Mouse (Mus musculus) heart, postnatal 10 days (tissue): ENCODE data around the gene Cgas. TPM values are rescaled to one million over a fixed set of nuclear protein-coding genes. Genes with fewer than 3 reads are reported as not detected.

ENCODE experiments used
- DNase-seq, 2 experiments: peaks; one replicate each; pipeline ENCODE4 v3.0.0; 2021
- intact Hi-C: fragments of 180-260 bp; cut with DNase I; formaldehyde crosslinking; loops from one replicate; pipeline ENCODE4 v1.15.1; 2025
- total RNA-seq, 2 experiments: library from RNA; stranded (reverse); gene quantifications; 2 replicates each; pipeline ENCODE4 v1.2.3; 2021

Gene Cgas
- total RNA-seq, 2 experiments from 2014 or later, result 0.96 to 1.1 TPM

DNA sequence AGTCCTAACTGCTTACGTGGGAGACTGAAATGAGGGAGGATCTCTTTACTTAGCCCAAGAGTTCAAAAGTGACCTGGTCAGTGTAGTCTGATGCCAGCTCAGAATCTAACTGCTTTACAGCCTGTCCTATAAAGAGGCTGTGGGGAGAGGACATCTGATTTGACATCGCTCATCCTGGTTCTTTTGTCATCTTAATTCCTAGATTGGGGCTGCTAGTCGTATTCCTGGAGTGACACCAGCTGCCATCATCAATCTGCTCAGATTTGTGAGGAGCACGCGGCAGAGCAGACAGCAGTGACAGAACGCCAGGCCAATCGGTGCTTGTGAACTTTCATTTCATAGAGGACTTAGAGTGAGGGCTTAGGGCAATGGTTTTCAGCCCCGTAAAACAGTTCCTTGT, 30.6 kb upstream of the Cgas start:
- intact Hi-C loops, result no loop called here
- DNase-seq, result no peak

- DNase-seq, result no peak
- intact Hi-C loops, result no loop called here
These were observed 22.7 kb upstream of the Cgas start for GRCm38 (mm10) chr9:78465725-78466124.

- intact Hi-C loops, result no loop called here
- no peak for DNase-seq
These were observed 20.3 kb upstream of the Cgas start for GRCm38 (mm10) chr9:78463337-78463736.

- intact Hi-C loops, result no loop called here
- no peak for DNase-seq
These were observed 14.0 kb upstream of the Cgas start for GRCm38 (mm10) chr9:78457026-78457425.

- peak in 1 of 2 experiments; percentile 32 for DNase-seq
These were observed 8.3 kb upstream of the Cgas start for GRCm38 (mm10) chr9:78451382-78451781.

GRCm38 (mm10) chr9:78450404-78450803, 7.4 kb upstream of the Cgas start:
- DNase-seq, result no peak
- intact Hi-C loops, result no loop called here

More at GRCm38 (mm10) chr9:78451382-78451781, 8.3 kb upstream of the Cgas start:
- intact Hi-C loops, result no loop called here

GRCm38 (mm10) chr9:78447973-78448873, 5.2 kb upstream of the Cgas start, which contains the start of the genes Mto1 and Gm17324:
Mto1 (plus strand) TSS chr9:78448208.
Gm17324 (minus strand) TSS chr9:78448786.
- peak; percentile 93 to 94 for DNase-seq
- intact Hi-C loops, result loop anchor here (1.0 kb wide), 1 partner anchor 33 kb away; no protein-coding TSS in a partner anchor

DNA sequence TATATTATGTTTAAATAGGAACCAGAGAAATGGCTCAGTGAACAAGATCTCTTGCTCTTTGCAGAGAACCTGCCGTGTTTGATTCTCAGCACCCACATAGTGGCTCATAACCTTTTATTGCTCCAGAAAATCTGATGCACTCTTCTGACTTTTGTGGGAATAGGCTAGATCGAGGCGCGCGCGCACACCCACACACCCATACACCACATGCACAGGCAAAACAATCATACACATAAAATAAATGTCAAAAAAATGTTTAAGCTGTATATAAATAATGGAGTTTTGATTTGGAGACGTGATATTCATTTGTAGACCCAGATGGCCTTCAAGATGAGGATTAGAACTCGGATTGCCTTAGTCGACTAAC, 4.6 kb upstream of the Cgas start:
- DNase-seq, result no peak
- intact Hi-C loops, result no loop called here

DNA sequence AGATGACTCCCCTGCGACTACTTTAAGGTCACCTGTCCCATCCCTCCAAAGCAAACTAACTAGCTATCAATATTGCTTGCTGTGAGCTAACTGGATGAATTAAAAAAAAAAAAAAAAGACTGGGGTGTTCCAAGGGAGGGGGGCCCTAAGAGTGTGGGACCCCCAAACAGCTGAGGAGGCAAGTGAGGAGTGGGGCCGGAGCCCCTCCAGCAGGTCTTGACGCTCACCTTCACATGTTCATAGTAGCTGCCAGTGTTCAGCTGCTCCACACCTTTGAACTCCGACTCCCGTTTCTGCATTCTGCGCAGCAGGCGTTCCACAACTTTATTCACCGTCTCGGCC, 829 bp downstream of the Cgas start:
- intact Hi-C loops, result no loop called here
- DNase-seq, result no peak

GRCm38 (mm10) chr9:78439426-78439825, 3.6 kb downstream of the Cgas start:
- DNase-seq, result no peak
- intact Hi-C loops, result no loop called here

- intact Hi-C loops, result no loop called here
- no peak for DNase-seq
These were observed 10.6 kb downstream of the Cgas start for GRCm38 (mm10) chr9:78432471-78432870.

GRCm38 (mm10) chr9:78430486-78430885, 12.6 kb downstream of the Cgas start:
- intact Hi-C loops, result no loop called here
- no peak for DNase-seq

GRCm38 (mm10) chr9:78429551-78429950, 13.5 kb downstream of the Cgas start:
- intact Hi-C loops, result no loop called here
- DNase-seq, result no peak

DNA sequence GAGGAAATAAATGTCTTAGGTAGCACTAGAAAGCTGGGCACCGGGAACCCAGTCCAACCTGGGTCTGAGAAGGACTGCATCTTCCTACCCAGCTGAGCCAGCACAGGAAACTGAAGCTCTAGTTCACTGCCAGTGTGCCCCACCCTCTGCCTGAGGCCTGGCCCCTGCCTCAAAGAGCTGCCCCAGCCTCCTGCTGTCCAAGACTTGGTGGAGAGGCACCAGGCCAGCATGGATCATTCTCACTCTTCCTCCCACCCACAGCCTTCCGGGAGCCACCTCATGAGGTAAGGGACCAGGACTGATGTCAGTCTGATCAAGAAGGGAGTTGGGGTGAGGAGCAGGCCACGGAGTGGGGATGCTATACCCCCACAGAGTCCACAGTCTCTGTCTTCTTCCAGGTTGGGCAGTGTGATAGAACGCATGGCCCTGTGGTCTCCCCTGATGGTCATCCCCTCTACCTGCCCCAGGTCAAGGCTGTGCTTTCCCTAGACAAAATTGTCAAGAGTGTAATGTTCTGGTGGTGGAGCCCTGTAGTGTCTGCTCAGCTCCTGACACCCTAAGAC, 14.1 kb downstream of the Cgas start:
- intact Hi-C loops, result no loop called here
- DNase-seq, result no peak

GRCm38 (mm10) chr9:78428185-78428584, 14.9 kb downstream of the Cgas start:
- intact Hi-C loops, result no loop called here
- peak in 1 of 2 experiments; percentile 6 for DNase-seq

DNA sequence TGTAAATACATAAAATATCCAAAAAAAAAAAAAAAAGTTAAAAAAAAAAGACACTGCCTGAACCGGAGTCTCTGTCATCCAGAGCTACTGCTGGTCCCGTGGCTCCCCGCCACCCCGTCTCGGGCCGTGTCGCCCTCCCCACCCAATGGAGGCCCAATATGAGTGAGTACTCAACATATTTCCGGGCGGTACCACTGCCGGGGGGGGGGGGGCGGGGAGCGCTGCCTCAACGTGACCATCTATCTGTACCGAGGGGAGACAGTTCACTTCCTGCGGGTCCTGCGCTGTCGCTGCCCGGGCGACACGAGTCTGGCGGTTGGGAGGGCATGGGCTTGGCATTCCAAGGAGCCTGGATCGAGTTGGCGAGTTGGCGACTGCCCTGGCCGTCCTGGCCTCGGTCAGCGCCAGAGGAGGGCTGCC, 15.7 kb downstream of the Cgas start:
- intact Hi-C loops, result no loop called here
- DNase-seq, result no peak

DNA sequence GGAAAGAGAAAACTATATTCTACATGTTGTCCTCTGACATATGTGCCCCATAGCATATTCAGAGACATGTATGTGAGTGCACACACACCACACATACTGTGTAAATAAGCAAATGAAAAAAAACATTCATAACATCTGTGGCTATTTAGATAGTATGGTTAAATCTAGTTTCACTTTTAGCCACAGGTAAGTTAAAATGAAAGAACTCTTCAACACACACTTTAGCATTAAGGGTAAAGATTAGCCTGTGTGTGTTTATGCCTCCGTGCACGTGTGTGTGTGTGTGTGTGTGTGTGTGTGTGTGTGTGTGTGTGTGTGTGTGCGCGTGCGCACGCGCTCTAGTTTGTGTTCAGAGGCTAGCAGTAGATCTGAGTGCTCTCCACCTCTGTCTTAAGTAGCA, 41.4 kb downstream of the Cgas start:
- intact Hi-C loops, result no loop called here
- DNase-seq, result no peak

GRCm38 (mm10) chr9:78400570-78400969, 42.5 kb downstream of the Cgas start:
- intact Hi-C loops, result no loop called here
- DNase-seq, result no peak

- intact Hi-C loops, result no loop called here
- DNase-seq, result no peak
These were observed 46.5 kb downstream of the Cgas start for GRCm38 (mm10) chr9:78396517-78396916.

DNA sequence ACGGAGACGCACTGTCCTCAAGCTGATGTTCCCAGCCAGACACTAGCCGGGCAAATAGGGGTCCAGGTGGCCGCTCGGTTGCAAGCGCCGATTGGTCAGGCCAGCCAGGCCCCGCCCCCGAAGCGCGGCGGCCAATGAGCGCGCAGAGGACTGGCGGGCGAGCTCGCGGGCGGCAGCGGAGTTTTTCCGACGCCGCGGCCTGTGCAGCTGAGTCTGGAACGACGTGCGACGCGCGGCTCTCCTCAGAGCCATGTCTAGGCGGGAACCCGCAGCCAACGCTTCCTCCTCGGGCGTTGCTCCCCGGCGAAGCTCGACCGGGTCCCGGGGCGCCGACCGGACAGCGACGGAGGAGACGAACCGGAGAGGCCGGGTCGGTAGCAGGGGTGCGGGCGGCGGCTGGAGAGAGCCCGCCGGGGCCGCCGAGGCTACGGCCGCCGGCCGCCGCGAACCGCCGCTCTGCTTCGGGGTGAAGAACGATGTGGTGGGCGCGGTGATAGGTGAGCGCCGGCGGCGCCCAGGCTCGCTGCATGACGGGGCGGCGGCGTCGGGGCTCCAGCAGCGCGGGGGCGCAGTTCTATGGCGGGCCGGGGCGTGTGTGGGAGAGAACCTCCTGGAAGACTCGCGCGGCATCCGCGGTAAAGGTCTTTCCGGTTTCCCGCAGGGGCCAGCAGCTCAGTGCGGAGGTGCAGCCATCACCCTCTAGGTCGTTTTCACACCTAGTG, 47.2 kb downstream of the Cgas start, which contains the start of gene Ddx43:
Gene Ddx43, plus strand, starts transcription at position 148 of the 722 bp plus-strand sequence.
- intact Hi-C loops, result no loop called here
- DNase-seq, result peak; percentile 27 to 38

DNA sequence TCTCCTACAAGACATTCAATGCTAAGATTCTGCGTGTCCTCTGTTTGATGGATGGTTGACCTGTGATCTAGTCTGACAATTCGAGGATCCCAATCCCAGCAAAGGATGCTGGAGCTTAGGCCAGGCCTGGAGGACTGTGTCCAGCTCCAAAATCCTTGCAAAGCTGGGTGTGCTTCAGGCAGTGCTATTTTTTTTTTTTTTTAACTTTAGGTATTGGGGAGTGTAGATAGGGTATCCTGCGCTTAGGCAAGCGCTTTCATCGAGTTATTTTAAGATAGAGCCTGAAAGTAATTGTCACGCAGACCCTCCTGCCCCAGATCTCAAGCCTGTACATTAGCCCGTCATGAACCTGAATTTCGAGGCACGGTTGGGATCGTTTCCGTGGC, 47.8 kb downstream of the Cgas start:
- DNase-seq, result no peak
- intact Hi-C loops, result no loop called here
